ENCODE assay signal across 12 mouse cellular contexts in the genomic region with DNA sequence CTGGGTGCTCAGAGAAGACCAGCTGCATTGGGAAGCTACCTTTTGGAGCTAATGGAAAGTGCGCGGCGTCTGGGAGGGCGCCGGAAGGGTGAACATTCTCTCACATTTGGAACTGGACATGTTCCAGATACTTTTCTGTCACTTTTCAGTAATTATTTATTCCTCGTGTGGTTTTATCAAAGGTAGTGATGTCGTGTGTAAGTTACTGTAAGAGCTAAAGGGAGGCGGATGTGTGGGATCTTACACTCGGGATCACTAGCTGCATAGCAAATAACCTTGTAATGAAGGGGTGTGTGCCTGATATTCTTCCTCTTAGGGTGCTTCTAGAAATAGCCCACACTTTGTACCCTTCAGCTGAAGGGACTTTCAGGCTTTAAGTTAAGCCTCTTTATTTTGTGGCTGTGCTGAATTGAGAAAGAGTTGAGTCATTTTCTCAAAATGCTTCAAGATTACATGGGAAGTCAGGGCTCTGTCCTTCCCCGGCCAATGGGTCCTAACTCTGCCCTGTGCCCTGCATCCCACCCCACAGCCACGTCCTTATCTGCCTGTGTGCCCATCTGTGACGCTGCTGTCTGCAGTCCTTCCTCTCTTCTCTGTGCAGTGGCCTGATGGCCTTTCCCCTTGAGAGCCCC. TPM values are rescaled to one million over a fixed set of nuclear protein-coding genes. Genes with fewer than 3 reads are reported as not detected.
A peak's percentile ranks its signal among the peaks of the same experiment; 100 is the strongest.
DNase-seq lines count a peak whose midpoint lies in the region; ATAC-seq and TF ChIP-seq lines count a peak whose summit lies in the region.
"Had no signal": no experiment of that assay in that cellular context is flagged by ENCODE, and none has a peak within 500 bp of the region (broad histone marks: within the 10 kb centered on the region; RNA-seq: fewer than 3 reads in every experiment).

No protein-coding gene starts in this region.

- no peaks in the 10 kb centered on the region for H3K36me3 ChIP-seq in lung, embryonic 14.5 days (ENCODE audit: insufficient read depth)
- no peaks in the 10 kb centered on the region for H3K36me3 ChIP-seq in intestine, embryonic 14.5 days (ENCODE audit: control insufficient read depth, insufficient read depth, low read length)
- H3K36me3 ChIP-seq: limb, embryonic 13.5 days had no signal

- peak overlapping the region; percentile 11 for H3K4me3 ChIP-seq in gastrocnemius, adult 2 months
- no peak overlapping the region for H3K4me3 ChIP-seq in lung, embryonic 14.5 days (ENCODE audit: low read depth, low read length)
- no peak overlapping the region for H3K4me3 ChIP-seq in intestine, embryonic 14.5 days (ENCODE audit: low read depth, low read length)
- no peak overlapping the region for H3K4me3 ChIP-seq in olfactory bulb, adult 2 months (ENCODE audit: insufficient read depth, low read depth, low read length)
- H3K4me3 ChIP-seq: limb, embryonic 13.5 days; myocyte had no signal

- ATAC-seq in lung, embryonic 14.5 days (ENCODE audit: insufficient read depth): no peak
- ATAC-seq in intestine, embryonic 14.5 days (replicated peaks; ENCODE audit: low FRiP score, low TSS enrichment, low read depth): no peak

- H3K4me1 ChIP-seq in lung, embryonic 14.5 days (ENCODE audit: insufficient read depth): peaks cover 4% of the 10 kb centered on the region; the same call in 1 of the 2 replicates
- peaks cover 22% of the 10 kb centered on the region for H3K4me1 ChIP-seq in intestine, embryonic 14.5 days (replicated peaks; ENCODE audit: control insufficient read depth, insufficient read depth, low read length)
- H3K4me1 ChIP-seq in olfactory bulb, adult 2 months (ENCODE audit: control insufficient read depth, insufficient read depth, low read length): peaks cover 26% of the 10 kb centered on the region

- no peak overlapping the region for H3K9ac ChIP-seq in lung, embryonic 14.5 days
- no peak overlapping the region for H3K9ac ChIP-seq in intestine, embryonic 14.5 days (ENCODE audit: low read length)
- H3K9ac ChIP-seq: limb, embryonic 13.5 days had no signal

- H3K9me3 ChIP-seq in lung, embryonic 14.5 days (ENCODE audit: low read depth, low read length): no peaks in the 10 kb centered on the region
- H3K9me3 ChIP-seq in intestine, embryonic 14.5 days (ENCODE audit: control insufficient read depth, low read length): no peaks in the 10 kb centered on the region
- H3K9me3 ChIP-seq: limb, embryonic 13.5 days had no signal

- peak overlapping the region; percentile 41; the same call in 1 of the 2 replicates for H3K27ac ChIP-seq in gastrocnemius, adult 2 months
- H3K27ac ChIP-seq in lung, embryonic 14.5 days (ENCODE audit: low read depth): peak overlapping the region; percentile 37; the same call in 1 of the 2 replicates
- no peak overlapping the region for H3K27ac ChIP-seq in intestine, embryonic 14.5 days (ENCODE audit: low read depth)
- H3K27ac ChIP-seq in olfactory bulb, adult 2 months (ENCODE audit: insufficient read depth, low read depth, low read length): peak overlapping the region; percentile 86
- H3K27ac ChIP-seq: limb, embryonic 13.5 days had no signal

- WGBS in lung, embryonic 14.5 days: 57% methylated on average over 12 of the region's 12 CpGs
- 48% methylated on average over 12 of the region's 12 CpGs for WGBS in intestine, embryonic 14.5 days
- WGBS in olfactory bulb, adult 2 months: 38% methylated on average over 12 of the region's 12 CpGs

- intact Hi-C loops in gastrocnemius, adult 2 months (cut with DNase I): no loop called here

- H3K4me2 ChIP-seq in lung, embryonic 14.5 days: peak overlapping the region; percentile 30; the same call in 1 of the 2 replicates
- peak overlapping the region; percentile 13; the same call in 1 of the 2 replicates for H3K4me2 ChIP-seq in intestine, embryonic 14.5 days (ENCODE audit: low read length)
- H3K4me2 ChIP-seq: limb, embryonic 13.5 days had no signal

- DNase-seq in gastrocnemius, adult 2 months: no peak
- DNase-seq in gastrocnemius, postnatal 25 days: no peak
- no peak for DNase-seq in lung, embryonic 14.5 days
- DNase-seq in lung, postnatal 36 days: no peak
- DNase-seq in intestine, embryonic 14.5 days (ENCODE audit: low spot score): no peak
- no peak for DNase-seq in spleen, postnatal 36 days (ENCODE audit: low spot score in 2 of 2)
- DNase-seq in gastrocnemius, postnatal 10 days: no peak
- DNase-seq: kidney, adult 9 months; right cerebral cortex, postnatal 4 days had no signal

- H3K27me3 ChIP-seq in lung, embryonic 14.5 days (ENCODE audit: insufficient read depth, low read length): no peaks in the 10 kb centered on the region
- H3K27me3 ChIP-seq in intestine, embryonic 14.5 days (replicated peaks; ENCODE audit: control insufficient read depth, insufficient read depth, low read length): no peaks in the 10 kb centered on the region
- H3K27me3 ChIP-seq: limb, embryonic 13.5 days had no signal

- no peak for TF ChIP-seq CTCF in gastrocnemius, adult 2 months (IDR thresholded peaks at IDR 0.05)
- TF ChIP-seq CTCF in lung, embryonic 14.5 days (IDR thresholded peaks at IDR 0.05; ENCODE audit: low read depth): no peak
- TF ChIP-seq CTCF in olfactory bulb, adult 2 months (IDR thresholded peaks at IDR 0.05; ENCODE audit: insufficient read depth, low read depth, low read length): no peak

- no peak for TF ChIP-seq POLR2A in olfactory bulb, adult 2 months (IDR thresholded peaks at IDR 0.05; ENCODE audit: insufficient read depth, low read depth, low read length)

RNA-seq across cellular contexts. Expression of a gene that starts 3.4 kb away (rescaled TPM):
- total RNA-seq in gastrocnemius, adult 2 months (2021): under 1 TPM; 0.17 to 0.41 TPM
- under 1 TPM; 0.38 to 0.43 TPM for total RNA-seq in gastrocnemius, postnatal 25 days (2021)
- polyA plus RNA-seq in lung, embryonic 14.5 days (2014; fragmentation: Nextera tagmentation; extraction: Ambion mirVana): 2.9 and 3.6 TPM in 2 replicates
- polyA plus RNA-seq in intestine, embryonic 14.5 days (2014; fragmentation: Nextera tagmentation; extraction: Ambion mirVana): 3.4 and 4.7 TPM in 2 replicates
- polyA plus RNA-seq in olfactory bulb, adult 2 months (2012; ENCODE audit: insufficient read depth, insufficient read length, low replicate concordance, missing spikeins): not detected in 2 replicates
- 1 to 10 TPM in 1 of 2 experiments, under 1 TPM in 1; 0.68 to 1.4 TPM for total RNA-seq in gastrocnemius, postnatal 10 days (2021)

RNA-seq across cellular contexts. Expression of a gene that starts 46.0 kb away (rescaled TPM):
- total RNA-seq in gastrocnemius, adult 2 months (2021): not detected
- total RNA-seq in gastrocnemius, postnatal 25 days (2021): not detected
- 0.28 and 0.47 TPM in 2 replicates for polyA plus RNA-seq in lung, embryonic 14.5 days (2014; fragmentation: Nextera tagmentation; extraction: Ambion mirVana)
- 0.23 and 0.62 TPM in 2 replicates for polyA plus RNA-seq in intestine, embryonic 14.5 days (2014; fragmentation: Nextera tagmentation; extraction: Ambion mirVana)
- not detected in 2 replicates for polyA plus RNA-seq in olfactory bulb, adult 2 months (2012; ENCODE audit: insufficient read depth, insufficient read length, low replicate concordance, missing spikeins)
- total RNA-seq in gastrocnemius, postnatal 10 days (2021): not detected
- polyA plus RNA-seq: myocyte had no signal
